In the genomic region with DNA sequence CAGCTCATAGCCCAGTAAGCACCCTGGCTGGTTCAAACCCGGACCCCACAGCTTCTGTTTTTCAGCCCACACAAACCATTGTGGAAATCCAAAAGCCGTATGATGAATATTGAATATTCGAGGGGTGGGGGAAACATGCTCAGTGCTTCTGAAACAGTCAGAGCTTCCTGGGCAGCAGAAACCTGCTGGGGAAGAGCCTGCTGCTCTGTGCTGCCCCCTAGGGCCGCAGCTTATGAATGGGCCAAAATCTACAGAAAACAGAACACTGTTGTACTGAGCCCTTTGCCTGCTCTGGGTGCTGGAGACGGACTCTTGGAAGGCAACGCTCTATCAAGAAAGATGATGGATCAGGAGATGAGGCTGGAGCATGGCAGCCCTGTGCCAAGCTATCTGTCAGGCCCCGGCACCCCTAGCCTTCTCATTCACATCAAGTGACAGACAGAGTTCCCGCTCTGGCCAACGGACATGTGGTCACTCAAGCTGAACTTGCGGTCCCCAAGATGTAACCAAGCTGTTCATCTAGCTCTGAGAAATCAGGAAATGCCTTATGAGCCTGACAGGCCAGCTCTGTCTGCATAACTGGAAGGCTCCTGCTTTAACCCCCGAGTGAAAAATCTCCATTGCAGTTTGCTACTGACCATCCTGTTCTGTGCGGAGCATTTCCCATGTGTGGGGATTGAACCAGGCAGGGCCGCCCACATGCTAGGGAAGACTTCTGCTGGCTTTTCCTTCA, we compare ENCODE assay signal across 10 mouse cellular contexts. TPM values are rescaled to one million over a fixed set of nuclear protein-coding genes. Genes with fewer than 3 reads are reported as not detected.
A peak's percentile ranks its signal among the peaks of the same experiment; 100 is the strongest.
DNase-seq lines count a peak whose midpoint lies in the region; TF ChIP-seq lines count a peak whose summit lies in the region.
"Had no signal": no experiment of that assay in that cellular context is flagged by ENCODE, and none has a peak within 500 bp of the region (broad histone marks: within the 10 kb centered on the region; RNA-seq: fewer than 3 reads in every experiment).

No protein-coding gene starts in this region.

- no peaks in the 10 kb centered on the region for H3K36me3 ChIP-seq in ES-Bruce4 (ENCODE audit: control insufficient read depth, insufficient read depth, low read length, poor library complexity, severe bottlenecking)
- H3K36me3 ChIP-seq: heart, embryonic 13.5 days had no signal

- TF ChIP-seq POLR2A in ES-Bruce4 (IDR thresholded peaks at IDR 0.05; ENCODE audit: insufficient read depth, low read length): no peak

- peak; percentile 88 for TF ChIP-seq CTCF in ES-Bruce4 (IDR thresholded peaks at IDR 0.05; ENCODE audit: low read depth, low read length)

- H3K27ac ChIP-seq in ES-Bruce4 (ENCODE audit: insufficient read depth, low read length): no peak overlapping the region
- H3K27ac ChIP-seq: heart, embryonic 13.5 days had no signal

- no peak overlapping the region for H3K9ac ChIP-seq in ES-Bruce4 (ENCODE audit: low read depth, poor library complexity, severe bottlenecking)
- H3K9ac ChIP-seq: heart, embryonic 13.5 days had no signal

- H3K4me1 ChIP-seq in ES-Bruce4 (ENCODE audit: control insufficient read depth, insufficient read depth, low read length): no peaks in the 10 kb centered on the region
- H3K4me1 ChIP-seq: heart, embryonic 13.5 days; megakaryocyte, embryonic 14.5 days had no signal

- no peak for TF ChIP-seq EP300 in ES-Bruce4 (IDR thresholded peaks at IDR 0.05; ENCODE audit: insufficient read depth, low read depth, low read length)

- no peaks in the 10 kb centered on the region for H3K27me3 ChIP-seq in ES-Bruce4 (ENCODE audit: control insufficient read depth, insufficient read depth, low read length, poor library complexity, severe bottlenecking)

- no peaks in the 10 kb centered on the region for H3K9me3 ChIP-seq in ES-Bruce4 (replicated peaks; ENCODE audit: control insufficient read depth, insufficient read depth, low read length, poor library complexity, severe bottlenecking)
- H3K9me3 ChIP-seq: heart, embryonic 13.5 days; megakaryocyte, embryonic 14.5 days had no signal

- no peak overlapping the region for H3K4me3 ChIP-seq in ES-Bruce4 (ENCODE audit: low read depth, low read length)
- H3K4me3 ChIP-seq: heart, embryonic 13.5 days; megakaryocyte, embryonic 14.5 days had no signal

- peak; percentile 52 for DNase-seq in adrenal gland, postnatal 14 days
- DNase-seq in adrenal gland, postnatal 4 days (ENCODE audit: low spot score in 2 of 2): no peak
- peak; percentile 10 to 51 for DNase-seq in kidney, postnatal 36 days
- no peak for DNase-seq in kidney, adult 11 months
- DNase-seq in induced T-regulatory cell, adult 2 months (ENCODE audit: low read depth): peak; percentile 28
- no peak for DNase-seq in urinary bladder, postnatal 25 days (ENCODE audit: low spot score)
- no peak for DNase-seq in testis, postnatal 10 days (ENCODE audit: low spot score)

RNA-seq across cellular contexts. Expression of a gene that starts 32.5 kb away (rescaled TPM):
- 0.26 TPM in 1 of 2 replicates, not detected in the other for total RNA-seq in adrenal gland, postnatal 14 days (2021)
- total RNA-seq in adrenal gland, postnatal 4 days (2021): under 1 TPM; 0.23 to 0.59 TPM
- not detected in 2 replicates for polyA plus RNA-seq in ES-Bruce4 (2011; ENCODE audit: insufficient read depth, insufficient read length, low read depth, missing spikeins)

RNA-seq across cellular contexts. Expression of a gene that starts 38.9 kb away (rescaled TPM):
- total RNA-seq in adrenal gland, postnatal 14 days (2021): 14.3 and 172 TPM in 2 replicates
- 100 to 1,000 TPM in 1 of 2 experiments, 1 to 10 TPM in 1; 8.3 to 104 TPM for total RNA-seq in adrenal gland, postnatal 4 days (2021)
- polyA plus RNA-seq in ES-Bruce4 (2011; ENCODE audit: insufficient read depth, insufficient read length, low read depth, missing spikeins): not detected in 2 replicates

RNA-seq across cellular contexts. Expression of a gene that starts 54.8 kb away (rescaled TPM):
- total RNA-seq in adrenal gland, postnatal 14 days (2021): 38.6 and 39.1 TPM in 2 replicates
- 10 to 100 TPM; 75.8 to 77.2 TPM for total RNA-seq in adrenal gland, postnatal 4 days (2021)
- polyA plus RNA-seq in ES-Bruce4 (2011; ENCODE audit: insufficient read depth, insufficient read length, low read depth, missing spikeins): 25.9 and 31.4 TPM in 2 replicates

Comparison
In these comparisons a context has a peak if more than half of its experiments do, and no peak if none do; other contexts are left out.
1. DNase-seq: peak in adrenal gland, postnatal 14 days (single experiment), kidney, postnatal 36 days (2 of 2) and induced T-regulatory cell, adult 2 months (single experiment); none in adrenal gland, postnatal 4 days (0 of 2), kidney, adult 11 months (single experiment), urinary bladder, postnatal 25 days (single experiment) and testis, postnatal 10 days (single experiment).